Mouse (Mus musculus) CD4-positive, CD25-positive, alpha-beta regulatory T cell, adult 4 months (primary cell): ENCODE results near the gene Hira. TPM values are rescaled to one million over a fixed set of nuclear protein-coding genes. Genes with fewer than 3 reads are reported as not detected.
A peak's percentile ranks its signal among the peaks of the same experiment; 100 is the strongest.
"Not testable (repeated sequence)": the region's sequence is repeated elsewhere in the genome, so short reads cannot be mapped to it uniquely, and the experiment has no call there.

ENCODE experiments used
- ATAC-seq: one replicate; pipeline ENCODE4 v1.8.0; 2017
- polyA plus RNA-seq, 2 experiments: library from polyadenylated mRNA; unstranded; fragments of 100-300 nt; shearing (Covaris generic); gene quantifications; one replicate each; pipeline ENCODE4 v1.2.1; 2017

Gene Hira
- polyA plus RNA-seq, 2 experiments from 2014 or later = 8.5 to 11.4 TPM

GRCm38 (mm10) chr16:18921771-18922170 is 44.9 kb downstream of the Hira start:
- no peak for ATAC-seq

GRCm38 (mm10) chr16:18927963-18928362 is 51.1 kb downstream of the Hira start:
- ATAC-seq = no peak

DNA sequence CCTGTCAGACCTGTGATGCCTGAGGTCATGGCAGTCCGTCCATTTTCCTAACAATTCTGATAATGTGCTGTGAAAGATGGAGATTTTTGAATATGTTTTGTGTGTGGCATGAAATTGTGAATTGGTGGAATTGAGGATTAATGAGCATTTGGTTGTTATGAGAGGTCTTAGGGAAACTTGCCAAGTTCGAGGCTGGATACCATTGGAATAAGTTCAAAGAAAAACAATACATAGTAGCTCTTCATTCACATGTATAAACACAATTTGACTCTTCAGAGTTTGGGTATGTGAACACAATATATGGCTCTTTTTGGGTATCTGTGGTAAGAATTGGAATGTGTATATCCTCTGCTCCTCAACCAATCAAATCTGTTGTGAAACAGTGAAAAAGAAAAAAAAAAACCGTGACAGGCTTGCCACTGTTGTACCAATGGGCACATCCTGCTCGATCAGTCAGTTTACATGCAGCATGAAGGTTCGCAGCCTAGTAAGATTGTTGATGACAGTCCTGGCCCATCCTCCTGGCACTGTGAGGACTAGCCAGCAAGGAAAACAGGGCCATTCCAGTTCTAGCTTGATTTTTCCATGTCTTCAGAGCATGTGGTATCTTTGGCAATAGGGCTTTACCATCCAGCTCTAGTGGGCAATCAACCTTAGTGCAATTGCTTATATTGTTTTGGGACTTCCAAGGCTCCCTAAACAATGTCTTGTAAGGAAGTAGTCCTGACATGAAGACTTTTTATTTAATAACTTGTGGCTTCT is 61.7 kb downstream of the Hira start:
- ATAC-seq = no peak

- no peak for ATAC-seq
Measured at GRCm38 (mm10) chr16:18943906-18944305, 67.1 kb downstream of the Hira start.

DNA sequence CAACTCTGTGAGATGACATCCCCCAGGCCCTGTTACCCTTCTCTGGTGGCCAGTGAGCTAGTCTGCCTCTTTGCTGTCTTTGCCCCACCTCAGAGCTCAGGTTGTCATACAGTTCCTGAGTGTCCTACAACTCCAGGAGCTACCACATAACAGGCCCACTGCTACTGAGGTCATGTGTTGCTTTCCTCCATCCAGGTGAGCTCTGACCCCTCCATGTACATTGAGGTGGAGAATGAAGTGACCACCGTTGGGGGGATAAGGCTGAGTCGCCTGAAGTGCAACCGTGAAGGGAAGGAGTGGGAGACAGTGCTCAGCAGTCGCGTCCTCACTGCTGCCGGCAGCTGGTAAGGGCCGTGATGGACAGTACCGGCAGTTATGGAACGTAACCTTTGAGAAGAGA is 72.1 kb downstream of the Hira start:
- ATAC-seq = no peak

- no peak for ATAC-seq
Measured at GRCm38 (mm10) chr16:18950351-18950750, 73.5 kb downstream of the Hira start.

- ATAC-seq = no peak
Measured at GRCm38 (mm10) chr16:18952813-18953212, 76.0 kb downstream of the Hira start.

GRCm38 (mm10) chr16:18955070-18955469 is 78.2 kb downstream of the Hira start:
- no peak for ATAC-seq

GRCm38 (mm10) chr16:18963486-18963885 is 86.6 kb downstream of the Hira start:
- no peak for ATAC-seq

DNA sequence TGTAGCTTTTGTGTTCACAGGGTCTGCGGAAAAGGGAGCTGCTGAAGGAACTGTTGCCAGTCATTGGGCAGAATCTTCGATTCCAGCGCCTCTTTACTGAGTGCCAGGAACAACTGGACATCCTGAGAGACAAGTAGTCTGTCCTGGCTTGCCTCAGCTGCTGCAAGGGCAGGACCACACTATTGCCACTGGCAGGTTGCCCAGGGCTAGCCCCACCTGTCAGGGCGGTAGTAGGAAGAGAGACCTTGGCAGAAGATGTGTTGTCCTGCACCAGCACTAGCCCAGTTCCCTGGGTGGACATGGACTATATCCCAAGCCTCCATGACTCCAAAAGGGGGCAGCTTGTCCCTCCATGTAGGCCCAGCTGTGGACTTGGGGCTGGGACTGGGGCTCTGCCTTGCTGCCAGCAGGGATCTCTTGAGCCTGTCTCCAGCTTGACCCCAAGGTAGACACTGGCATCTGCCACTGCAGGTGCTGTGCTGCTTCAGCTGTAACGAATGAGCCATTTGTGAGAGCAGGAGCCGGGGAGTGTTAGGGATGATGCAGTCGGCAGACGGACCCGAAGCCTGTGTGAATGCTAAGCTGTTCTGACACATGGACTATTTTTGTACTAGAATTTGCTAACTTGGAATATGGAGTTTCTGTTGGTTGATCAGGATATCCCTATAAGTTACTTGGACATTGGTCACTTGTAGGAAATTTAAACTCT is 92.7 kb downstream of the Hira start:
- no peak for ATAC-seq

- ATAC-seq = no peak
Measured at GRCm38 (mm10) chr16:18970837-18971236, 94.0 kb downstream of the Hira start.

DNA sequence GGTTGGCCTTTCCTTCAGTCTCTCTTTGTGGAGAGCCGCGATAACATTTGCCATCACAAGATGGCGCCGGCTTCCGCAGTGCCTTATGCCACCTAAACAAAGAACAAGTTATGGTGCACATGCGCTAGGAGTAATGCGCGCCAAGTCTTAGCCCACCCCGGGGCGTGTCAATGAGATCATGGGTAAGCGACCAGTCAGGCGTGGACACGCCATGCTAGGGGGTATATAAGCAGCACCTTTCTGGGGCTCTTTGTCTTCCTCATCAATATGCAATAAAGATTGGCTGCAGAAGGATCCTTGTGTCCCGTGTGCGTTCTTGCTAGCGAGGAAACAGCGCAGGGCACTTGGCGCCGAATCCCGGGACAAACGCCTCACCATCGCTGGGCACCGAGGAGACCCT is 98.8 kb downstream of the Hira start:
- ATAC-seq = not testable (repeated sequence)

DNA sequence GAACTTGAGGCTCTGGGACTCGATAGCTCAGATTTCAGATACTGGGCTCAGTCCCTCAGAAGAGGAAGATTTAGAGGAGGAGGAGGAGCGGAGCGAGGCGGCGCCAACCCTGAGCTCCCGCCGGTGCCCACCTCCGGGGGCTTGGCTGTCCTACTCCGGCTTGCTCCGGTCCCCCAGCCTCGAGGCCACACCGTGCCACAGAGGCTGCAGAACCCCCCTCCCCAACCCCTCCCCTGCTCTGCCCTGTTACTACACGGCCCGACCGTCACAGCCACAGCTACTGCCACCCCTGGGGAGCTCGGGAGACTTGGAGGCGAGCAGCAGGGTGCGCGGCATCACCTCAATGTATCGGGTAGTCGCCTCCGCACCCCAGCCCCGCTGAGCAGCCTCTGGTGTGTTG is 99.5 kb downstream of the Hira start:
- ATAC-seq = no peak

GRCm38 (mm10) chr16:18986381-18986780 is 109.5 kb downstream of the Hira start:
- ATAC-seq = no peak

DNA sequence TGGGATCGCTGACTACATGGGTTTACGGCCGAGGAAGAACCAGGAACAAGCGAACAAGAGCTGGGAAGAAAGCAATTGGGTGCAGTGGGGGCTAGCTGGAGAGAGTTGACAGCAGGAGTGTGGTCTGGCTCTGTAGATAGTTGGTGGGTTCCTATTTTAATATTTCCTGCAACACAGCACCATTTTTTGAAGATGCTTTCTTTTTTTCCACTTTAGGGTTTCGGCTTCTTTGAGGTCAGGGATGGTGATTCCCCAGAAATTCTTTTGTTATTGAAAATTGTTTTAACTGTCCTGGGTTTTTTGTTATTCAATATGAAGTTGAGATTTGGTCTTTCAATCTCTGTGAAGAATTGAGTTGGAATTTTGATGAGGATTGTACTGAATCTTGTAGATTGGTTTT is 110.0 kb downstream of the Hira start:
- ATAC-seq = no peak

DNA sequence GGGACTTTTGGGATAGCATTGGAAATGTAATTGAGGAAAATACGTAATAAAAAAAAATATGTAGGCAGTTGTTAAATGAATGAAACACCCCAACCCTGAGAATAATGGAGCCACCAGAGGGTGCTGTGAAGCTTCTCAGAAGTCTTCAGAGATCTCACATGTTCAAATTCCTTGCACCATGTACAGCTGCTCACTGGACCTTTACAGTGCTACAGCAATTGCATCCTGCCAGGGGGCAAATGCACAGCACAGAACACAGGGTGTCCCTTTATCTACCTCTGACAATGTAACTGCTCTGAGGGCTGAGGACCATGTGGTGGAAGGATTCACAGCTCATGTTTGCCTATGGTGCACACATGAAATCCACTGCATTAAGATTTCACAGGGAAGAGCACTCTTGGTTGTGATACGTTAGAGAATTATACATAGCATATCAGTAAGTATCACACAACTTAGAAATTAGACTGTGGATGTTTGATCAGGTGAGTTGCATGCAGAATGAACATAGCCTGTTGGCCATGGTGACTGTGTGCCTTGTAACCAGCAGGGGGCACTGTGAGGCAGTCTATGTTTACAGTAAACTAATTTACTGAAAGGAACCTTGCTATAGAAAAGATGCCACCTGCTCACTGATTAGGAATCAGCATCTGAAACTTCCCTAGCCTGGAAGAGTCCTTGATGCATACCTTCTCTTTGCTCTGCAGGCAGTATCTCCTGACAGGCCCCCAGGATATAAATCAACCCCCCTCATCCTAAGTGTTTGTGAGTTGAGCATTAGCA is 126.0 kb downstream of the Hira start:
- not testable (repeated sequence) for ATAC-seq

DNA sequence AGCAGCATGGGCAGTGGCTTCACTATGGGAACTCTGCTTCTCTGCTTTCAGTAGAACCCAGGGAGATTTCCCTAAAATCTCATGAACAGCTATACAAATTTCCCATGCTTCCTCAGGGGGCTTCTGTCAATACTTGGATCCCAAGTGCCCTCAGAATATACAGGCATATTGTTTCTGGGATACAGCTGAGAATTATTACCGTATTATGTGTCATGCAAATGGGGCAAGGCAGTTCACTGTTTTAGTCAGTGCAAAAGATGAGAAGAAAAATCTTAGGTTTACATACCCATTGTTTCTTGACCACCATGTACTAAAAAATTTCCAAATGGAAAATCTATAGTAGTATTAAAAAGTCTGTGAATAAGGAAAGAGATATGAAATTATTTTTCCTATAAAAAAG is 126.9 kb downstream of the Hira start:
- no peak for ATAC-seq

DNA sequence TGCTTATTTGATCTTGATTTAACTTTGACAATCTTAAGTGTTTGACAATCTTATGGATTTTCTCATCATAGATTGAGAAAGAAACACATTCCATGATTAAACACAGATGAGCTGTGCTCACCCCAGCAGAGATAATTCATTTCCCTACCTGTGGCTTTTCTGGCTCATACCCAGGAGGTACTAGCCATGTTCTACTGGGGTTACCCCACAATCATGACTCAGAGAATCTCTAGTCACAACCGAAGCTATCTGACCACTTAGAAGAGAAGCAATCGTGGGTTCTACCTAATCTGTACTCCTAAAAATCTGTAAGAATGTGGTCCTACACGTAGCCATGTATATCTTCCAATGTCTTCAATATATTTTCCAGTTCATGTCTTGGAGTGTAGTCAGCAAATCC is 128.5 kb downstream of the Hira start:
- ATAC-seq = no peak

DNA sequence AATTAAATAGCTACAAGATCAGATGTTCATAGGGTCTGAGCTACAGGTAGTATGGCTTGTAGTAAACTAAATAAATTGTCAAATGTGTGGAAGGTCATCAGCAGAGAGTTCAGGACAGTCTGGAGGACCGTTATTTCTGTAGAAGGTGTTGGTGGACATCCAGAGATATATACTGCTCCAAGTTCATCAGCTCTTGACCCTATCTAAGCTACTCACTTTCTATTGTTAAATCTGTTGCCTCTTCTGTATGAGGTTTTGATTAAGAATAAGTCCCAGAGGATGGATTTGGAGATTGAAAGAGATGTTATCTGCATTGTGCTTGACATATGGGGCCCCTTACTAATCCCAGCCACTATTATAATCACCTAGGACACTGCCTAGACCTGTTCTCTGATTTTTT is 129.9 kb downstream of the Hira start:
- no peak for ATAC-seq

DNA sequence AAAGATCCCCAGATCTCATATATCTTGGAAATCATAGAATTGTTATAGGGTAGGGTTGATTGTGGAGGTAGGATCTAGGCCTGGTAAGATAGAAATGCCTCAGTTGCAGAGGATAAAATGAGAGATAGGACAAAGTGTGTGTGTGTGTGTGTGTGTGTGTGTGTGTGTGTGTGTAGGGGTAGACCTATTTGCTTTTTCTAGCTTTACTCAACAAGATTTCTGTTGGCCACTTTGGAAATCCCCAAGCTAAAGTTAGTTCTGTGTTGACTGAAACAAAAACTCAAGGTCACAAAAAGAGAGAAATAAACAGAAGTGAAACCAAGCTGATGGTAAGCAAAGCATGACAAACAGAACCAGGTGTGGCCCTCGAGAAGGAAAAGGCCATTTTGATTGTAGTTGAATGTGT is 130.4 kb downstream of the Hira start:
- ATAC-seq = peak; percentile 37

DNA sequence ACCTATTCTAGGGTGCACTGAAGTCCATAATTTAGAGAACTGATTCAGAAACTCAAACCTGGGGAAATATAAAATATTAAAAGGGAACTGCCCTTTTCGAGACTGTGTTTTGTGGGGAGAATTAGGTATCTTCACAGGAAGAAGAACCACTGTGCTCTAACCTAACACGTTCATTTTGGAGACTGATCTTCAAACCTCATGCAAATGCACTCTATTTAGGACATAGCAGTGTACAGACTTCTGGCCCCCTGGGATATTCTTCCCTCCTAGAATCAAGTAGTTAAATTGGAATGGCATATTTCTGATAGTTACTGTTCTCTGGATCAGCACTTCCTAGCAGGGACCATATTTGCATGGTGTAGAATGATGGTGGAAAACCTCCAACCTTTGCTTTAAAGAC is 133.9 kb downstream of the Hira start:
- no peak for ATAC-seq

- no peak for ATAC-seq
Measured at GRCm38 (mm10) chr16:19013550-19013949, 136.7 kb downstream of the Hira start.

DNA sequence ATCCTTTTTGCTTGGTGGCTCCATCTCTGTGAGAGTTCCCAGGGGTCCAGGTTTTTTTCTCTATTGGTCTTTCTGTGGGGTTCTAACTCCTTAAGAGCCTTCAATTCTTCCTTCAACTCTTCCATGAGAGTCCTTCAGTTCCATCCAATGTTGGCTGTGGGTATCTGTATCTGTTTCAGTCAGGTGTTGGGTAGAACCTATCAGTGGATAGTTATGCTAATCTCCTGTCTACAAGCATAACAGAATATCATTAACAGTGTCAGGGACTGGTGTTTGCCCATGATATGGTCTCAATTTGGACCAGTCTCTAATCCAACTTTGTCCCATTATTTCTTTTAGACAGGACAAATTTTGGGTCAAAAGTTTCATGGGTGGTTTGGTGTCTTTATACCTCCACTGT is 137.8 kb downstream of the Hira start:
- no peak for ATAC-seq
